Mouse (Mus musculus) hindbrain, embryonic 12.5 days (tissue): ENCODE results near the gene Ddx31. TPM values are rescaled to one million over a fixed set of nuclear protein-coding genes. Genes with fewer than 3 reads are reported as not detected.

Experiments
- ATAC-seq: fragments of 200-750 bp; cut with Nextera tagmentation; 2 replicates; pipeline ENCODE4 v1.8.0; 2017; ENCODE audit warnings: moderate TSS enrichment; ENCODE audit not compliant: low FRiP score
- H3K27ac ChIP-seq: fragments of 300-500 bp; sonication (generic); 2 replicates; pipeline ENCODE4 v1.5.1; 2016; ENCODE audit warnings: mild to moderate bottlenecking
- H3K27me3 ChIP-seq: fragments of 300-500 bp; sonication (generic); 2 replicates; pipeline ENCODE4 v1.6.1; 2016; ENCODE audit warnings: mild to moderate bottlenecking
- H3K36me3 ChIP-seq: fragments of 300-500 bp; sonication (generic); 2 replicates; pipeline ENCODE4 v1.6.1; 2016; ENCODE audit warnings: mild to moderate bottlenecking
- H3K4me1 ChIP-seq: fragments of 300-500 bp; sonication (generic); 2 replicates; pipeline ENCODE4 v1.6.1; 2016
- H3K4me2 ChIP-seq: fragments of 300-500 bp; sonication (generic); replicated peaks from 2 replicates; pipeline ENCODE4 v1.6.1; 2016; ENCODE audit warnings: mild to moderate bottlenecking
- H3K4me3 ChIP-seq: fragments of 300-500 bp; sonication (generic); 2 replicates; pipeline ENCODE4 v1.5.1; 2016; ENCODE audit warnings: mild to moderate bottlenecking
- H3K9ac ChIP-seq: fragments of 300-500 bp; sonication (generic); 2 replicates; pipeline ENCODE4 v1.6.1; 2016; ENCODE audit warnings: mild to moderate bottlenecking, moderate library complexity
- H3K9me3 ChIP-seq: fragments of 300-500 bp; sonication (generic); replicated peaks from 2 replicates; pipeline ENCODE4 v1.6.1; 2016; ENCODE audit warnings: mild to moderate bottlenecking
- WGBS: fragments of 180-500 bp; shearing (Covaris S2); methylation state at CpG from one replicate; pipeline ENCODE4 v1.1.7; 2016; 5-methylcytosine and 5-hydroxymethylcytosine counted together
- polyA plus RNA-seq: library from polyadenylated mRNA; unstranded; fragments of >200 nt; fragmentation: Nextera tagmentation; extraction: Ambion mirVana; gene quantifications from 2 replicates; pipeline ENCODE4 v1.2.1, GENCODE M21; 2016

Gene Ddx31
- polyA plus RNA-seq, 1 experiment from 2014 or later, result 16.7 TPM

DNA sequence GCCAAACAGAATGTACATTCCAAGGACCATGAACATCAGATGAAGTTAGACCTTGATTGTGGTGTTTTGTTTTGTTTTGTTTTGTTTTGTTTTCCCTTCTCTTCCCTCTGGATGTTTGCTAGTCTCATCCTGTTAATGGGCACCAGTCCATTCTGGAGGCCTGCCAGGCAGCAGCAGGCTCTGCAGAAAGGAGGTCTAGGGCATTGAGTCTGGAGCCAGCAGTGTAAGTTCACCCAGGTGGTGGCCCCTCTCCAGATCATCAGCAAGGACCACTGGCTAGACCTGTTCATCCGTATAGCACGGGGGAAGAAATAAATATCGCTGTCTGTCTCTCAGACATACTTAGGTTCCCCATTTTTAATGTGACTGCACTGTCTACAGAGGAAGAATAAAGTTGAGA is 41.1 kb downstream of the Ddx31 start:
- H3K27ac ChIP-seq, result no peak overlapping the region
- H3K9me3 ChIP-seq, result no peaks in the 10 kb centered on the region
- WGBS, result 96% methylated on average over 3 of the region's 3 CpGs
- H3K27me3 ChIP-seq, result no peaks in the 10 kb centered on the region
- no peak for ATAC-seq
- H3K9ac ChIP-seq, result no peak overlapping the region
- H3K36me3 ChIP-seq, result peaks cover 49% of the 10 kb centered on the region
- H3K4me3 ChIP-seq, result no peak overlapping the region
- H3K4me1 ChIP-seq, result 0 out of 2 replicates have a peak, but pooled peaks cover 2% of the 10 kb centered on the region
- H3K4me2 ChIP-seq, result no peak overlapping the region

DNA sequence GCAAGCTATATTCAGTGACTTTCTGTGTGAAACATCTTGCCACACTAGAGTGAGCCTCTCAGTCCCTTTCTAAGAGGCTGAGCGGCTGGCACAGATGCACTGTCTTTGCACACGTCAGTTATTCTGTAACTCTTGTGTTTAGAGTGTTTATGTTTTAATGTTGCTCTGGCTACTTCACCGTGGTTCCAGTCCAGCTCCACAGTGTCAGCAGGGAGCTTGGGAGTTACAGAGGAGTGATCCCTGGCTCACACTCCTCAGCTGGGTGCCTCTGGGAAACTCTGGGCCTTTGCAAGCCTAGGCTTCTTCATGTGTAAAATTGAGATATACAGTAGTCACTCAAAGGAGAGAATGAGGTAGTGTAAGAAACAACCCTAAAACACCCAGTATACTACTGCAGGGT is 41.8 kb downstream of the Ddx31 start:
- Histone ChIP-seq H3K4me1 (0 out of 2 replicates have a peak, but pooled peaks cover 2% of the 10 kb centered on the region), H3K27me3 (no peaks in the 10 kb centered on the region), H3K36me3 (peaks cover 48% of the 10 kb centered on the region), H3K27ac (no peak overlapping the region), H3K9ac (no peak overlapping the region), H3K4me2 (no peak overlapping the region), H3K9me3 (no peaks in the 10 kb centered on the region), H3K4me3 (no peak overlapping the region)
- 87% methylated on average over 3 of the region's 3 CpGs for WGBS
- no peak for ATAC-seq

DNA sequence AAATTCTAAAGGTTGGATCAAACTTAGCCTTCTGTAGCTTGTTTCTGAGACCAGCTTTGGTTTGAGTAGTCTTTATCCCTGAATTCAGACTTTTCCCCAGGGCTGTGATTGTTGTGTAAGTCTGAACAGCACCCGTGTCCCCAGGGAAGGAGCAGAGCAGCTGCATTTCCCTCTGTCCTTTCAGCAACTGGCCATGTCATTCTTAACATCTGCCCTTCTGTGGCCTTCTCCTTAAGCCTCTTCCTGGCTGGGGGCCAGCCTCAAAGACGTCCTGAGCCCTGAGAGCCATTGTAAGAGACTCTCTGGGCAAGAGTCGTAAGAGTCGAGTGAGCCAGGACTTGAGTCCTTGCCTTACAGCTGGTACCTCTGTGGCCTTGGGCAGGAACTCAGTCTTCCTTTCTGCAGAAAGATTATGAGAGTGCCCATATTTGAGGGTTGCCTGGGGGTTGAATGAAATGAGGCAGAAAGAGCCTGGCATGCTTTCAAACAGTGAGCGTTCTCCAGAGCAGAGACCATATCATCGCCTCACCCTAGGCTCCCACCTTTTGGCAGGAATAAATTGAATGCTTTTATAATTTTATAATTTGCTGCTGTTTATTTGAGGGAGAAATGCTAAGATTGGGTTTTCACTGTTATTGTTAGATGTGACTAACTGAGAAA is 42.8 kb downstream of the Ddx31 start:
- H3K4me2 ChIP-seq, result no peak overlapping the region
- H3K27me3 ChIP-seq, result no peaks in the 10 kb centered on the region
- no peaks in the 10 kb centered on the region for H3K9me3 ChIP-seq
- no peak overlapping the region for H3K9ac ChIP-seq
- no peak overlapping the region for H3K27ac ChIP-seq
- 77% methylated on average over 6 of the region's 6 CpGs for WGBS
- H3K4me3 ChIP-seq, result no peak overlapping the region
- peaks cover 41% of the 10 kb centered on the region for H3K36me3 ChIP-seq
- ATAC-seq, result no peak
- 0 out of 2 replicates have a peak, but pooled peaks cover 2% of the 10 kb centered on the region for H3K4me1 ChIP-seq

DNA sequence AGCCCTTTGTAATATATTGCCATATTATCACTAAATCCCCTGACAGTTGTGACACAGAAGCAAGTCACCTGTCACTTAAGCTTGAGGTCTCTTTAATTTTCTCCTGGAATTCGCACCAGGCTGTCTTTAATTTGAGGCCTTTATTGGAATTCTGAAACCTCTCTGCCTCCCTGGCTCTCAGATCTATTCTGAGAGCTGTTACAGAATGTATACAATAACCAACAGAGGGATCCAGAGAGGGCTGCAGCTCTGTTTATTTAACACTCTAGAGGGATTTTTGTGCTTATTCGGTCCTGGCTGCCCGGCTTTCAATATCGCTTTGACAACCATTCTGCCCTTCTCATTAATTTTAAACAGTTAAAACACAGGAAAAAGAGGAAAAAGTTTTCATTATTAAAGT is 44.7 kb downstream of the Ddx31 start:
- no peaks in the 10 kb centered on the region for H3K27me3 ChIP-seq
- no peaks in the 10 kb centered on the region for H3K9me3 ChIP-seq
- H3K4me2 ChIP-seq, result no peak overlapping the region
- H3K36me3 ChIP-seq, result peaks cover 47% of the 10 kb centered on the region
- H3K4me3 ChIP-seq, result no peak overlapping the region
- no peak for ATAC-seq
- H3K9ac ChIP-seq, result no peak overlapping the region
- 0 out of 2 replicates have a peak, but pooled peaks cover 2% of the 10 kb centered on the region for H3K4me1 ChIP-seq
- WGBS, result 68% methylated on average over 4 of the region's 4 CpGs
- H3K27ac ChIP-seq, result no peak overlapping the region

DNA sequence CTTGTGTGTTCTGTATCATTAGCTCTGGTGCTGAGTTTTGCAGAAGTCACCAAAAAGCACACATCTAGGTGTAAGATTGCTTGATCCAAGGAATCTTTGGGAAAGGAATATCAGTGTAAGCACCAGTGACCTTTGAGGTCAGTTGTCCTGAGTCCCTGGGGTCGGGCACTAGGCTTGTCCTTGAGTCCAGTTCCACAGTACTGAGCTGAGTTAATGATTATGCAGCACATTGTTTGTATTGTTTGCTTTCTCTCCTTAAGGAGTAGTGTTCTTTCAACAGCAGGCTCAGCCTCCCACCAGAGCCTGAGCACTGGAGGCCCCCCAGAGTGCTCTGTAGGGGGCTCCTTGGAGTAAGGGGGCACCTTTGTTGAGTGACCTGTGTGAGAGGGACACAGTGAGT is 52.6 kb downstream of the Ddx31 start:
- Histone ChIP-seq H3K4me1 (0 out of 2 replicates have a peak, but pooled peaks cover 6% of the 10 kb centered on the region), H3K9ac (no peak overlapping the region), H3K36me3 (peaks cover 58% of the 10 kb centered on the region), H3K4me2 (no peak overlapping the region), H3K27ac (no peak overlapping the region), H3K27me3 (no peaks in the 10 kb centered on the region), H3K4me3 (no peak overlapping the region), H3K9me3 (no peaks in the 10 kb centered on the region)
- ATAC-seq, result no peak
- WGBS, result 29% methylated on average over 1 of the region's 1 CpGs

DNA sequence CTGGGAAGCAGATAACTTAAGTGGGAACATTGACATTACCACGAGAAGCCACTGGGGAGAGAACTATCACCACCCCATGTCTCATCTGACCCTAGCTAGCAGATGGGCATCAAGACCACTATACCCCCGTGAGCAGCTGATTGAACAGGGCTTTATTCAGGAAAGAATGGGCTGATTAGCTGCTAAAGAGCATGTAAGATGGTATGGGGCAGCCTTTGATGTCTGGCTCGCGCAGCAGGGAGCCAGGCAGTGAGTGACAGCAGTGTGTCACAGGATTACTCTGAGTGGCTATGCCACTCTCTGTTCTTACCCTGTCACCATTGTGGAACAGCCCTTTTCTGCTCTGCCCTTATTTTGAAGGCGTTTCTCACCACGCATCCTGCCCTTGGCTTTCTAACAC is 53.3 kb downstream of the Ddx31 start:
- 55% methylated on average over 6 of the region's 6 CpGs for WGBS
- H3K9ac ChIP-seq, result no peak overlapping the region
- no peak overlapping the region for H3K4me3 ChIP-seq
- no peak overlapping the region for H3K4me2 ChIP-seq
- H3K27me3 ChIP-seq, result no peaks in the 10 kb centered on the region
- H3K4me1 ChIP-seq, result 0 out of 2 replicates have a peak, but pooled peaks cover 6% of the 10 kb centered on the region
- ATAC-seq, result no peak
- peaks cover 61% of the 10 kb centered on the region for H3K36me3 ChIP-seq
- no peaks in the 10 kb centered on the region for H3K9me3 ChIP-seq
- H3K27ac ChIP-seq, result no peak overlapping the region

DNA sequence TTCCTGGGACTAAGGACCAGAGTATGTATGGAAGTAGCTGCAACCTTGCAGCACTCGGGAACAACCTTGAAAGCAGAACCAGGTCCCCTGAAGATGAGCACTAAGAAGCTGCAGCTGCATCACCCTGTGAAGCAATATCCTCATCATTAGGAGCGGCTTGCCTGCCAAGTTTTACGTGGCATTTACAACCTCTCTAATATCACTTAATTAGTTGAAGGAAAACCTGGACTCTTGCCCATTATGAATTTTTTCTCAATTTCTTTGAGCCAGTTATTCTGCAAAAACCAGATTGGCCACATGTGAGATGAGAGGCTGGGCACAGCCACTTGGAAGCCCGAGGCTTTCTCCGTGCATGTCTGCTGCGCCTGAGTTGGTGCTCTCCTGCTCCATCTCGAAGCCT is 55.7 kb downstream of the Ddx31 start:
- no peak for ATAC-seq
- Histone ChIP-seq H3K4me2 (no peak overlapping the region), H3K4me3 (no peak overlapping the region), H3K27me3 (peaks cover 13% of the 10 kb centered on the region), H3K4me1 (0 out of 2 replicates have a peak, but pooled peaks cover 6% of the 10 kb centered on the region), H3K36me3 (peaks cover 59% of the 10 kb centered on the region), H3K27ac (no peak overlapping the region), H3K9ac (no peak overlapping the region), H3K9me3 (no peaks in the 10 kb centered on the region)
- 97% methylated on average over 7 of the region's 7 CpGs for WGBS

DNA sequence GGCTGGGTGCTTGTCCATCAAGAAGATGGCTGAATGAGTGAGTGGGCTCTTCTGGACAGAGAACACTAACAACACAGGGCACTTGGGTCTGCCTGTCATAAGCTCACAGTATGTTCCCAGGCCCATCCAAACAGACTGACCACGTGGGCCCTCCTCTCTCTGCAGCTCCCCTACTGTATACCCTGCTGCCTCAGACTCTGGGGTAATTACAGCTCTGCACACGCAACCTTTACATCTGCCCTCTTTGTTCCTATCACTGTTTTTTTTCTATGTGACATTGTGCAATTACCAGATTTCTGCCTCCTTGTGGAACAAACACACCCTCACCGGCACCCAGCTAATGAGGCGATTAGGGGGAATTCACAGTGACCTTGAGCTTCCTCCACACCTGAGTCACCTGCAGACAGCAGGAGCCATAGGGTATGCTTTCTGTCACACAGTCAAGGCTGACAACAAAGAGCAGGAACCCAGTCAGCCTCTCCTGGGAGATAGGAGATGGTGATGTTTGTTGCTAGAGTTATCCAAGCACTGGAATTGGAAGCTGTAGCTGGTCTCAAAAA is 57.2 kb downstream of the Ddx31 start:
- Histone ChIP-seq H3K9ac (no peak overlapping the region), H3K27ac (no peak overlapping the region), H3K4me1 (0 out of 2 replicates have a peak, but pooled peaks cover 6% of the 10 kb centered on the region), H3K4me3 (no peak overlapping the region), H3K4me2 (no peak overlapping the region), H3K9me3 (no peaks in the 10 kb centered on the region), H3K27me3 (peaks cover 26% of the 10 kb centered on the region), H3K36me3 (peaks cover 57% of the 10 kb centered on the region)
- 82% methylated on average over 4 of the region's 4 CpGs for WGBS
- ATAC-seq, result no peak

DNA sequence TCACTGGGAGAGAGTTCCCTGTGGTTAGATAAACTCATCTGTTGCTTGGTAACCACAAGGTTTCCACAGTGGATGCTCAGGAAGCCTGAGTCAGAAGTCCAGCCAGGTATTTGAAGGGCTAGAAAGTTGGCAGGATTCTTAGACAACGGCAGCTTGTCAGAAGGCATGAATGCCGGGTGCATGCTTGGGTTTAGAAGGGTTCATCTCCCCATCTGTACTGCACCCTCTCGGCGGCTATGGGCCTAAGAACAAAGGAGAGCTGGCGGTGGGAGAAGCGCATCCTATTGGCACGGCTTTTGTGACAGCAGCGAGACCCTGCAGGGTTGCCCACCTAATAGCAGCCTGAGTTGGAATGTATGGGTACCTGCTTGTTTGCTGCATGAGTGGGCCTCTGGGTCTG is 62.1 kb downstream of the Ddx31 start:
- Histone ChIP-seq H3K9me3 (no peaks in the 10 kb centered on the region), H3K4me2 (no peak overlapping the region), H3K4me3 (no peak overlapping the region), H3K36me3 (peaks cover 48% of the 10 kb centered on the region), H3K27ac (no peak overlapping the region), H3K27me3 (peaks cover 74% of the 10 kb centered on the region), H3K4me1 (peaks cover 2% of the 10 kb centered on the region; the same call in 1 of the 2 replicates), H3K9ac (no peak overlapping the region)
- ATAC-seq, result no peak
- WGBS, result 86% methylated on average over 8 of the region's 8 CpGs

DNA sequence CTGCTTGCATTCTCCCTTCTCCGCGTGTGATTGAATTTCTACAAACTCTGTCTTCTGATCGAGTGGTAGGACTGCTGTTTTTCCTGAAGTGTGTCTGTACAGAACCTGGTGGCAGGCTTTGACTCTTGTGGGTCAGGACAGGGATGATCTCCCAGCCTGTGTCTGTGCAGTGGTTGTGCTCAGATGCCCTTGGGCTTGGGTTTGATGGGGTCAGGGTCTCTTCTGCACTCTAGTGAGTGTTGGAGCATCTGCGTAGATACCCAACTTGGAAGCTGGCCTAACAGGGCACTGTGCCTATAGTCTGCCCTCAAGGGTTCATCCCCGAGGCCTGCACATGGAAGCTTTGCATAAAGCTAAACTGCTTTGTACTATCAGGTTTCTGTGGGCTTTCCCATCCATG is 63.7 kb downstream of the Ddx31 start:
- Histone ChIP-seq H3K27me3 (peaks cover 90% of the 10 kb centered on the region), H3K4me2 (no peak overlapping the region), H3K27ac (no peak overlapping the region), H3K9ac (no peak overlapping the region), H3K36me3 (peaks cover 35% of the 10 kb centered on the region; the same call in 1 of the 2 replicates), H3K4me1 (peaks cover 17% of the 10 kb centered on the region), H3K9me3 (no peaks in the 10 kb centered on the region), H3K4me3 (no peak overlapping the region)
- 87% methylated on average over 5 of the region's 5 CpGs for WGBS
- no peak for ATAC-seq

DNA sequence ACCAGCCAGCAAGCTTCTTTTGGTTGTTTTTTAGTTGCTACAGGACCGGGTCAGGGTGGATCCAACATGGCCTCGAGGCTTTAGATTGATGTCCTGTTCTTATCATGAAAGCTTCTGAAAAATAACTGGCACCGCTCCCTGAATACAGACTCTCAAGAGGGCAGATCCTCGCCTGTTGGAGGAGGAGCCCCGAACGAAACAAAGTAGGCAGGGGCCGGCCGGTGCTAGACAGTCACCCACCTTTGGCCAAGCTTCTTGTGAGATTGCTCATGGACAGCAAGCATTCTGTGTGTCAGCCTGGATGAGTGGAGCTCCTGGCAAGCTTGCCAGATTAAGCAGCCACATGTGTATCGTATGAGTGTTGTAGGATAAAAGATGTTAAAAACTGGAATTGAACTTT is 64.6 kb downstream of the Ddx31 start:
- H3K36me3 ChIP-seq, result peaks cover 31% of the 10 kb centered on the region; the same call in 1 of the 2 replicates
- H3K4me1 ChIP-seq, result peaks cover 24% of the 10 kb centered on the region
- peaks cover 97% of the 10 kb centered on the region for H3K27me3 ChIP-seq
- no peak overlapping the region for H3K27ac ChIP-seq
- no peak overlapping the region for H3K4me2 ChIP-seq
- WGBS, result 64% methylated on average over 9 of the region's 9 CpGs
- no peak overlapping the region for H3K4me3 ChIP-seq
- ATAC-seq, result no peak
- H3K9me3 ChIP-seq, result no peaks in the 10 kb centered on the region
- H3K9ac ChIP-seq, result no peak overlapping the region

DNA sequence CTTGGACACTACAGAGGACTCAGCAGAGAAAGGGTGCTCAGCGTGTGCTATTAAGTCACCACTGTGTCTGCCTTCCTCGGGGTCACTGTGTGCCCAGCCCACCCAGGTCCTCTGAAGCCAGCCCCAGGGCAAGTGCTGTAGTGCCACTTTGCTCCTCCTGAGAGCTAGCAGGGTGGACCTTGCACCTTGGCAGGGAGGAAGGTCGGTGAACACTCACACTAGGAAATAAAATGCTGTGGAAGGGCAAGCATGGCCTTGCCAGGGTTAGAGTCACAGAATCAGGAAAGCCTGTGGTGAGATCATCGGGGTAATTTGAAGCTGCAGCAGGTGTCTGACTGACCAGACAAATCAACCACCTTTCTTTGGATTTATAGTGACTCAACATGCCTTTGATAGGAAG is 65.4 kb downstream of the Ddx31 start:
- no peak for ATAC-seq
- no peak overlapping the region for H3K4me2 ChIP-seq
- peaks cover 23% of the 10 kb centered on the region; the same call in 1 of the 2 replicates for H3K36me3 ChIP-seq
- no peak overlapping the region for H3K27ac ChIP-seq
- WGBS, result 32% methylated on average over 4 of the region's 4 CpGs
- H3K4me3 ChIP-seq, result no peak overlapping the region
- no peak overlapping the region for H3K9ac ChIP-seq
- peaks cover 24% of the 10 kb centered on the region for H3K4me1 ChIP-seq
- H3K9me3 ChIP-seq, result no peaks in the 10 kb centered on the region
- peaks cover 98% of the 10 kb centered on the region for H3K27me3 ChIP-seq
